Mouse (Mus musculus): ENCODE measurements around the gene Dnase2b. TPM values are rescaled to one million over a fixed set of nuclear protein-coding genes. Genes with fewer than 3 reads are reported as not detected.

Dnase2b gene
- total RNA-seq (2015): 0.16 and 0.39 TPM in 2 replicates
- 0.22 and 0.65 TPM in 2 replicates for total RNA-seq (2017)

- ATAC-seq (ENCODE audit: poor library complexity, severe bottlenecking): no peak
Measured at GRCm38 (mm10) chr3:146615496-146615895, at the start of gene Dnase2b. Gene Dnase2b (minus strand): TSS chr3:146615596.

GRCm38 (mm10) chr3:146661907-146662306 lies 46.5 kb upstream of the Dnase2b start:
- ATAC-seq (ENCODE audit: poor library complexity, severe bottlenecking): no peak

GRCm38 (mm10) chr3:146661001-146661400 lies 45.6 kb upstream of the Dnase2b start:
- no peak for ATAC-seq (ENCODE audit: poor library complexity, severe bottlenecking)

GRCm38 (mm10) chr3:146659321-146659720 lies 43.9 kb upstream of the Dnase2b start:
- ATAC-seq (ENCODE audit: poor library complexity, severe bottlenecking): no peak

GRCm38 (mm10) chr3:146658061-146658639 lies 42.8 kb upstream of the Dnase2b start:
- ATAC-seq (ENCODE audit: poor library complexity, severe bottlenecking): peak; percentile 74

GRCm38 (mm10) chr3:146657433-146657832 lies 42.0 kb upstream of the Dnase2b start:
- peak; percentile 69 for ATAC-seq (ENCODE audit: poor library complexity, severe bottlenecking)

GRCm38 (mm10) chr3:146655111-146655577 lies 39.7 kb upstream of the Dnase2b start:
- peak; percentile 30 for ATAC-seq (ENCODE audit: poor library complexity, severe bottlenecking)

- ATAC-seq (ENCODE audit: poor library complexity, severe bottlenecking): peak; percentile 23; the same call in 1 of the 2 replicates
Measured at GRCm38 (mm10) chr3:146653692-146654091, 38.3 kb upstream of the Dnase2b start.

GRCm38 (mm10) chr3:146652431-146652830 lies 37.0 kb upstream of the Dnase2b start:
- ATAC-seq (ENCODE audit: poor library complexity, severe bottlenecking): no peak

- ATAC-seq (ENCODE audit: poor library complexity, severe bottlenecking): no peak
Measured at GRCm38 (mm10) chr3:146651217-146651616, 35.8 kb upstream of the Dnase2b start, which contains the start of gene 4930503B20Rik. Gene 4930503B20Rik (minus strand): TSS chr3:146651317.

- no peak for ATAC-seq (ENCODE audit: poor library complexity, severe bottlenecking)
Measured at GRCm38 (mm10) chr3:146650716-146651115, 35.3 kb upstream of the Dnase2b start.

GRCm38 (mm10) chr3:146649311-146649894 lies 34.0 kb upstream of the Dnase2b start:
- no peak for ATAC-seq (ENCODE audit: poor library complexity, severe bottlenecking)

- ATAC-seq (ENCODE audit: poor library complexity, severe bottlenecking): no peak
Measured at GRCm38 (mm10) chr3:146641818-146642427, 26.5 kb upstream of the Dnase2b start.

GRCm38 (mm10) chr3:146632506-146632905 lies 17.1 kb upstream of the Dnase2b start:
- ATAC-seq (ENCODE audit: poor library complexity, severe bottlenecking): no peak

- ATAC-seq (ENCODE audit: poor library complexity, severe bottlenecking): 0 out of 2 replicates have a peak, but pooled peaks have one; percentile 27
Measured at GRCm38 (mm10) chr3:146628227-146628982, 13.0 kb upstream of the Dnase2b start.

GRCm38 (mm10) chr3:146625766-146626165 lies 10.4 kb upstream of the Dnase2b start:
- ATAC-seq (ENCODE audit: poor library complexity, severe bottlenecking): no peak

- no peak for ATAC-seq (ENCODE audit: poor library complexity, severe bottlenecking)
Measured at GRCm38 (mm10) chr3:146621966-146622365, 6.6 kb upstream of the Dnase2b start.

GRCm38 (mm10) chr3:146620555-146621249 lies 5.3 kb upstream of the Dnase2b start:
- ATAC-seq (ENCODE audit: poor library complexity, severe bottlenecking): no peak

GRCm38 (mm10) chr3:146620101-146620500 lies 4.7 kb upstream of the Dnase2b start:
- no peak for ATAC-seq (ENCODE audit: poor library complexity, severe bottlenecking)

GRCm38 (mm10) chr3:146618357-146618756 lies 3.0 kb upstream of the Dnase2b start:
- ATAC-seq (ENCODE audit: poor library complexity, severe bottlenecking): no peak

- ATAC-seq (ENCODE audit: poor library complexity, severe bottlenecking): no peak
Measured at GRCm38 (mm10) chr3:146617946-146618345, 2.5 kb upstream of the Dnase2b start.

All from megakaryocyte, adult 5-6 weeks (primary cell).